Mouse (Mus musculus) limb, embryonic 13.5 days (tissue): ENCODE results near the gene Pex1. TPM values are rescaled to one million over a fixed set of nuclear protein-coding genes. Genes with fewer than 3 reads are reported as not detected.
"Not testable (repeated sequence)": the region's sequence is repeated elsewhere in the genome, so short reads cannot be mapped to it uniquely, and the experiment has no call there.

Experiments
- ATAC-seq: fragments of 200-750 bp; cut with Nextera tagmentation; 2 replicates; pipeline ENCODE4 v1.8.0; 2017; ENCODE audit warnings: low read depth, moderate number of reproducible peaks, moderate TSS enrichment; ENCODE audit not compliant: low FRiP score
- H3K27ac ChIP-seq: fragments of 300-500 bp; sonication (generic); 2 replicates; pipeline ENCODE4 v1.5.1; 2015; ENCODE audit warnings: inconsistent platforms, mild to moderate bottlenecking, moderate library complexity
- H3K27me3 ChIP-seq: fragments of 300-500 bp; sonication (generic); 2 replicates; pipeline ENCODE4 v1.6.1; 2015; ENCODE audit warnings: mild to moderate bottlenecking, inconsistent platforms
- H3K36me3 ChIP-seq: fragments of 300-500 bp; sonication (generic); 2 replicates; pipeline ENCODE4 v1.6.1; 2015; ENCODE audit warnings: inconsistent platforms, mild to moderate bottlenecking, moderate library complexity
- H3K4me1 ChIP-seq: fragments of 300-500 bp; sonication (generic); 2 replicates; pipeline ENCODE4 v1.6.1; 2015; ENCODE audit warnings: inconsistent platforms
- H3K4me2 ChIP-seq: fragments of 300-500 bp; sonication (generic); replicated peaks from 2 replicates; pipeline ENCODE4 v1.6.1; 2015; ENCODE audit warnings: inconsistent platforms, mild to moderate bottlenecking, moderate library complexity
- H3K4me3 ChIP-seq: fragments of 300-500 bp; sonication (generic); 2 replicates; pipeline ENCODE4 v1.5.1; 2015; ENCODE audit warnings: moderate library complexity, mild to moderate bottlenecking, inconsistent platforms
- H3K9ac ChIP-seq: fragments of 300-500 bp; sonication (generic); 2 replicates; pipeline ENCODE4 v1.6.1; 2015; ENCODE audit warnings: mild to moderate bottlenecking, inconsistent platforms
- H3K9me3 ChIP-seq: fragments of 300-500 bp; sonication (generic); 2 replicates; pipeline ENCODE4 v1.6.1; 2016; ENCODE audit warnings: inconsistent platforms
- WGBS: fragments of 180-500 bp; shearing (Covaris S2); methylation state at CpG from one replicate; pipeline ENCODE4 v1.1.7; 2015; 5-methylcytosine and 5-hydroxymethylcytosine counted together
- polyA plus RNA-seq: library from polyadenylated mRNA; unstranded; fragments of >200 nt; fragmentation: Nextera tagmentation; extraction: Ambion mirVana; gene quantifications from 2 replicates; pipeline ENCODE4 v1.2.1, GENCODE M21; 2015

Pex1 gene
- polyA plus RNA-seq, 1 experiment from 2014 or later: 22.0 TPM

DNA sequence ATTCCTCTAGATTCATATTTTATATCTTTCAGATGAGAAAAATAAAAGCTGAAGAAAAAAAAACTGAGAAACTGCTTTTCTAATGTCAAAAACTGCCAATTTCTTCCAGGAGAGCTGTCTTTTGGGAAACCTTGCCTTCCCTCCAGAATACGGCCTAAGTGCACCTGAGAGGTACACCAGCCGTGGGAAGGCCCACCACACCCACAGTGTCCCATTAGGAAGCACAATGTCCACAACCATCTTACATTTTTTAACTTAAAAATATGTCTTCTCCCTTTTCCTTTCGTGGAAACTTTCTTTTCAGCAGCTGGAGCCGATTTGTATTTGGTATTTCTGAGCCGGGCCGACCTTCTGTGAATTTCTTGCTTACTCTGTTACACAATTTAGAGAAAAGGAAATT is 50.7 kb downstream of the Pex1 start:
- H3K4me1 ChIP-seq: peaks cover 11% of the 10 kb centered on the region
- H3K36me3 ChIP-seq: peaks cover 28% of the 10 kb centered on the region
- H3K4me3 ChIP-seq: peak overlapping the region; percentile 94
- WGBS: 18% methylated on average over 6 of the region's 6 CpGs
- peak overlapping the region; percentile 63 for H3K4me2 ChIP-seq
- H3K9me3 ChIP-seq: no peaks in the 10 kb centered on the region
- no peaks in the 10 kb centered on the region for H3K27me3 ChIP-seq
- no peak overlapping the region for H3K27ac ChIP-seq
- ATAC-seq: no peak
- peak overlapping the region; percentile 90 for H3K9ac ChIP-seq

DNA sequence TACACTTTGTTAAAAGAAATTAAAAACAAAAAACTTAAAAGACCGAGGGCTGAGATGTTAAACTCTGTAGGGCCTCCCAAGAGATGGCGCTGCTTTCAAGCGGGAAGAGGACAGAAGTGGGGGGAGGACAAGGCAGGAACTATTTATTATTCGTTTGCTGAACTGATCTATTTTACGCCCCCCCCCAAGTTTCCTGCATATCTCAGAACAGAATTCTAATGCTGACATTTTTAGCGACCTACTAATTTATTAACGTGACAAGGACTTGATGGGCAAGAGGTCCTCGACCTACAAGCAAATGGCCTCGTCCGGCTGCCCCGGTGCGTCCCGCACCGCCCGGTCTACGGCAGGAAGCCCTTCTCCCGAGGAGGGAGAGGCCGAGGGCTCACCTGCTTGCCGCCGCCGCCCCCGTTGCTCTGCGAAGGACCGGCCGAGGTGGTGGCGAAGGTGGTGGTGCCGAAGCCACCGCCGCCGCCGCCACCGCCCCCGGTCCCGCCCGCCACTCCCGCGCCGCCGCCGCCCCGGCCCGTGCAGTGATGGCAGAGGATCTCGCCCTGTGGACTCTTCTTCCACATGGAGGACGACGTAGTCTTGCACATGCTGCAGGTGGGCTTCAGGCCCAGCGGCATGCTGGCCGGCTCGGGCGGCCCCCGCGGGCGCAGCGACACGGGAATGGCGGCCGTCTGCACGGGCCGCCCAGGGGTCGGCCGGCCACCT is 51.3 kb downstream of the Pex1 start:
- H3K36me3 ChIP-seq: peaks cover 21% of the 10 kb centered on the region
- peak; percentile 72 for ATAC-seq
- under 1% methylated on average over 60 of the region's 60 CpGs for WGBS
- H3K27me3 ChIP-seq: no peaks in the 10 kb centered on the region
- H3K4me1 ChIP-seq: peaks cover 11% of the 10 kb centered on the region
- H3K27ac ChIP-seq: peak overlapping the region; percentile 95
- peak overlapping the region; percentile 90 for H3K9ac ChIP-seq
- peak overlapping the region; percentile 94 for H3K4me3 ChIP-seq
- peak overlapping the region; percentile 63 for H3K4me2 ChIP-seq
- H3K9me3 ChIP-seq: no peaks in the 10 kb centered on the region

DNA sequence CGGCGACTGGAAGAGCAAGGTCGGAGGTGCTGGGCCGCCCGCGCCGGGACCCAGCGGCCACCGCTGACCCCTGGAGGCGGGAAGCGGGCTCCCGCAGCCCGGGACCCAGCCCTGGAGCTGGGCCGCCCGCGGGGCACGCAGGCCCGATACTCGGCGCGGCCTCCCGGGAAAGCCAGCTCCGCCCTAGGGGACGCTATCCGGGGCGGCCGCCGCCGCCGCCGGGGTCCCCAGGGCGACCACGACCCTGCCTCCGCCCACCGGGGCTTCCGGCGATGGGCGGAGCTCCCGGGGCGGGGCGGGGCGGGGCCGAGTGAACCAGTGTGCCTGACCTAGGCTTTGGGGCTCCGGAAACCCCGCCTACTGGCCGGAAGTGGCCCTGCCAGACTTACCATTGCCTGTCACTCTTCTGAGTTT is 51.8 kb downstream of the Pex1 start:
- Histone ChIP-seq H3K9ac (peak overlapping the region; percentile 90), H3K4me2 (peak overlapping the region; percentile 63), H3K27me3 (no peaks in the 10 kb centered on the region), H3K36me3 (peaks cover 19% of the 10 kb centered on the region), H3K9me3 (no peaks in the 10 kb centered on the region), H3K27ac (peak overlapping the region; percentile 95), H3K4me3 (peak overlapping the region; percentile 94), H3K4me1 (peaks cover 11% of the 10 kb centered on the region)
- WGBS: under 1% methylated on average over 30 of the region's 46 CpGs
- ATAC-seq: peak; percentile 92

DNA sequence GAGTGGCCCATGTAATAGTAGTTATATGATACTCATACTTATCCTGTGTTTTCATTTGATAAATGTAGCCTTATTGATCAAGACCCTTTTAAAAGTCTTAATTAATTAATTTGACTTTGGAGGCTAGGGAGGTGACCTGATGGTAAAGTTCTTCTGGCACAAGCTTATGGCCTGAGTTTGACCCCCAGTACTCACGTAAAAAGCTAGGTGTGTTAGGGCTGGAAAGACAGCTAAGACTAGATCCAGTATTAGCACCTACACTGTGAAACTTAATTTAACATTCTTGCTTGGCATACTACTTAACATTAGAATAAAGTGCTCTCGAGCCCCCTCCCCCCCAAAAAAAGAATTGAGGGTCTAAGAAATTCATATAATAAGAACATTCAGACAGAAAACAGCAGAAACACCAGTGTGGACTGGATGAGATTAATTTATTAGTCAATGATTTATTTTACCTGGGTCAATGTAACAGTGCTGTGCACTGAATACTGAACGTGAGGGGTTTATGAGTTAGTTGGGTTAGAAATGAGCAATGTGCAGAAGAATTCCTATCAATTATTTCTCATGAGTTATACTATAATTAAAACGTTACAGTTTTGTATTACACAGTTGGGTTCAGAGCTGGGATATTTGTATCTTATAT is 52.5 kb downstream of the Pex1 start:
- Histone ChIP-seq H3K9ac (no peak overlapping the region), H3K27me3 (no peaks in the 10 kb centered on the region), H3K9me3 (no peaks in the 10 kb centered on the region), H3K27ac (no peak overlapping the region), H3K4me2 (peak overlapping the region; percentile 63; the same call in 1 of the 2 replicates), H3K4me1 (peaks cover 11% of the 10 kb centered on the region), H3K36me3 (peaks cover 14% of the 10 kb centered on the region), H3K4me3 (peak overlapping the region; percentile 94; the same call in 1 of the 2 replicates)
- peak; percentile 18; the same call in 1 of the 2 replicates for ATAC-seq
- WGBS: 42% methylated on average over 4 of the region's 4 CpGs

DNA sequence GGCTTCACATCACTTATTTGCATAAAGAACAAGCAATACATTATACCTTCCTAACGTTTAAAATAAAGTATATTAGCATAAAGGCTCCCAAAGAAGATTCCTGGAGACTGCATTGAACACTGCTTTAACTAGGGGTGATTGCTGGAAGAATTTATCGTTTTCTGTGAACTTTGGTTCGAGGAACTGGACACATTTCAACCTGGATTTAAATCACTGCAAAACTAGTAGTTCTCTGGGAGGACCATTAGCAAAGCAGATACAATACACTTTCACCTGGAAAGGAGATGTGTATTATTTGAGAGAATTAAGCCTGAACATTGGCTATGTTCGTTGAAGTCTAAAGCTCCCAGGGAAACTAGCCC is 53.0 kb downstream of the Pex1 start:
- H3K4me3 ChIP-seq: no peak overlapping the region
- peaks cover 11% of the 10 kb centered on the region for H3K36me3 ChIP-seq
- no peak for ATAC-seq
- no peaks in the 10 kb centered on the region for H3K27me3 ChIP-seq
- H3K9me3 ChIP-seq: no peaks in the 10 kb centered on the region
- no peak overlapping the region for H3K4me2 ChIP-seq
- H3K9ac ChIP-seq: no peak overlapping the region
- no peak overlapping the region for H3K27ac ChIP-seq
- peaks cover 11% of the 10 kb centered on the region for H3K4me1 ChIP-seq
- WGBS: 70% methylated on average over 4 of the region's 4 CpGs

DNA sequence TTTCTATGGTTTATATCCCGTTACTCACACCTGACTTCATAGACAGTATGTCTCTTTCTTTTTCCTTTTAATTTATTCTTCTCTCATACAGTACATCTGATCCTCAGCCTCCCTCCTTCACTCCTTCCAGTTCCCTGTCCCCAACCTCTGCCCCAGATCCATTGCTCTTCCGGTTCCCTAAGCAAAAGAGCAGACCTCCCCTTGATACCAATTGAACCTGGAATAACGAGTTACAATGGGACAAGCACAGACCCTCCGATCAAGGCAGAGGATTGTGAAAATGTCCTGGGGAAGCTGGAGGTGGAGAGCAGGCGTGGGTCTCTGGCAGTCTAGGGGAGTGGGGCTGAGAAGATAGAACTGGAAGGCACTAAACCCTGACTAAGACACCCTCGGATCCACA is 55.0 kb downstream of the Pex1 start, which contains the start of gene Tmbim7:
TSS of gene Tmbim7 (plus strand) at position 301 of the 400 bp plus-strand sequence.
- Histone ChIP-seq H3K27me3 (no peaks in the 10 kb centered on the region), H3K36me3 (no peaks in the 10 kb centered on the region), H3K9me3 (no peaks in the 10 kb centered on the region), H3K4me3 (no peak within 1 kb of the TSS), H3K27ac (no peak within 1 kb of the TSS), H3K4me2 (no peak within 1 kb of the TSS), H3K4me1 (peaks cover 3% of the 10 kb centered on the region), H3K9ac (no peak within 1 kb of the TSS)
- ATAC-seq: no peak
- WGBS: 81% methylated on average over 6 of the region's 6 CpGs

DNA sequence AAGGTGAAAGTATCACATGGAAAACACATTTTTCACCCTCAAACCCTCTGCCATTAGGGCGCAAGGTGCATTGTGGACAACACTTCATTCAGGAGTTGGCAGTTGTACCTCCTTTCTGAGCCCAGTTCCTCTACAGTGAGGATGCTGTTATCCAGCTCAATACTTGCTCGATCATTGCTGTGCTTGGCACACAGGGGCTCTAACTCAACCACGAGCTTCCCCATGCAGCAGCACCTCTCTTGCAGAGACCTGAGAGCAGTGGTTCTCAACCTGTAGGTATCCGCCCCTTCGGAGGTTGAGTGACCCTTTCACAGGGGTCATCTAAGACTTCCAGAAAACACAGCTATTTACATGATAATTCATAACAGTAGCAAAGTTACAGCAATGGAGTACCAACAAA is 55.8 kb downstream of the Pex1 start:
- ATAC-seq: no peak
- Histone ChIP-seq H3K4me1 (peaks cover 1% of the 10 kb centered on the region), H3K4me3 (no peak overlapping the region), H3K9me3 (no peaks in the 10 kb centered on the region), H3K27me3 (no peaks in the 10 kb centered on the region), H3K27ac (no peak overlapping the region), H3K9ac (no peak overlapping the region), H3K4me2 (no peak overlapping the region), H3K36me3 (no peaks in the 10 kb centered on the region)
- 86% methylated on average over 5 of the region's 5 CpGs for WGBS

DNA sequence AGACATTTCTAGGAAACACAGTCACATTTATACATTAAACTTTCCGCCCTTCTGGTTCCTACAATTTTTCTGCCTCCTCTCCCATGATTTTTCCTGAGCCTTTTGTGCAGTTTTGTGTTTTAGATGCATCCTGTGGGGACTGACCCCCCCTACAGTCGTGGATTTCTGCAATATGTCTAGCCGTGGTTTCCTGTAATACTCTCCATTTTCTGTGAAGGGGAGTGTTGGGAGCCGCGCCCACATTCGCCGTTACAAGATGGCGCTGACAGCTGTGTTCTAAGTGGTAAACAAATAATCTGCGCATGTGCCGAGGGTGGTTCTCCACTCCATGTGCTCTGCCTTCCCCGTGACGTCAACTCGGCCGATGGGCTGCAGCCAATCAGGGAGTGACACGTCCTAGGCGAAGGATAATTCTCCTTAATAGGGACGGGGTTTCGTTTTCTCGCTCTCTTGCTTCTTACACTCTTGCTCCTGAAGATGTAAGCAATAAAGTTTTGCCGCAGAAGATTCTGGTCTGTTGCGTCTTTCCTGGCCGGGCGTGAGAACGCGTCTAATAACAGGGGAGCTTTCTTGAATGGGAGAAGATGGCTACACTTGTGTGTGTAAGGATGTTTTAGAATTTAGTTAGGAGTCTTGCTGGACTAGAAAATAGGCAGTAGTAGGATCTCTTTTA is 57.2 kb downstream of the Pex1 start:
- H3K9me3 ChIP-seq, H3K9ac ChIP-seq, H3K4me2 ChIP-seq, H3K4me3 ChIP-seq, H3K27me3 ChIP-seq, H3K36me3 ChIP-seq, H3K4me1 ChIP-seq, ATAC-seq, H3K27ac ChIP-seq: not testable (repeated sequence)
- 93% methylated on average over 16 of the region's 25 CpGs for WGBS

DNA sequence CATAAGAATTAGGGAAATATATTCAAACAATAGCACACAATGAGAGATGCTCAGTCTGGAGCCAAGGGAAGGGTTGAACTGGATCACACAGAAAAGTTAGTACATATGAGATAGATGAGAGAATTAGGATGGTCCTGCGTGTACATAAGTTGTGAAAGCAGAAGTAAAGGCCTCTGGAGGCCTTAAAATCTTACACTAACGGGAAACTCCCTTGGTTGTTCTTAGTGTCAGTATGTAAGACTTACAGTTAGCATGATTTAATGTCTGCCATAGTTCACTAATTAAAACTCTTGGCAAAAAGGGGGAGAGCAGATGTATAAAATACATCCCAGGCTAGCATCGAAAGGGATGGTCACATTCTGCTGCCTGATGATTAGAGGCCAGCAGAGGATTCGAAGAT is 57.9 kb downstream of the Pex1 start:
- Histone ChIP-seq H3K4me1 (no peaks in the 10 kb centered on the region), H3K9ac (no peak overlapping the region), H3K27ac (no peak overlapping the region), H3K4me2 (no peak overlapping the region), H3K4me3 (no peak overlapping the region), H3K27me3 (no peaks in the 10 kb centered on the region), H3K36me3 (no peaks in the 10 kb centered on the region), H3K9me3 (peaks cover 1% of the 10 kb centered on the region)
- ATAC-seq: no peak
- 89% methylated on average over 4 of the region's 4 CpGs for WGBS

DNA sequence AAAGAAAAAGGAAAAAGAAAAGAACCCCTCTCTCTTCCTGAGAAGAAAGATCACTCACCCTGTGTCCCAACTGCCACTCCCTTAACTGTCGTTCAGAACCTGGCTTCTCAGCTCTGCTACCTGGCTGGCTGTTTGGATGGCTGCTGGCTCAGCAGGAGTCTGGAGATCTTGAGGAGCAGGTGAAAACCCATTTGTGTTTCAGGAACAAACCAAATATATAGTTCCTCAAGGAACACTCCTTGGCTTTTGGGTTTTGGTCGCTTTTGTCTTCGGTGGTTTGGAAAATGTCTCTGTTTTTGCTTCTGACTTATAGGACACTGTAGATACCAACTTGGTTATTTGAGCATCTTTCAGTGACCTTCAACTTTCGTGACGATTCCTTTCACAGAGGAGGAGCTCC is 61.2 kb downstream of the Pex1 start, which contains the start of gene Gatad1:
TSS of gene Gatad1 (minus strand) at position 101 of the 400 bp plus-strand sequence.
- Histone ChIP-seq H3K27ac (no peak within 1 kb of the TSS), H3K9ac (no peak within 1 kb of the TSS), H3K9me3 (peaks cover 3% of the 10 kb centered on the region), H3K4me2 (no peak within 1 kb of the TSS), H3K4me1 (no peaks in the 10 kb centered on the region), H3K4me3 (no peak within 1 kb of the TSS), H3K27me3 (no peaks in the 10 kb centered on the region), H3K36me3 (no peaks in the 10 kb centered on the region)
- WGBS: 67% methylated on average over 5 of the region's 5 CpGs
- no peak for ATAC-seq

DNA sequence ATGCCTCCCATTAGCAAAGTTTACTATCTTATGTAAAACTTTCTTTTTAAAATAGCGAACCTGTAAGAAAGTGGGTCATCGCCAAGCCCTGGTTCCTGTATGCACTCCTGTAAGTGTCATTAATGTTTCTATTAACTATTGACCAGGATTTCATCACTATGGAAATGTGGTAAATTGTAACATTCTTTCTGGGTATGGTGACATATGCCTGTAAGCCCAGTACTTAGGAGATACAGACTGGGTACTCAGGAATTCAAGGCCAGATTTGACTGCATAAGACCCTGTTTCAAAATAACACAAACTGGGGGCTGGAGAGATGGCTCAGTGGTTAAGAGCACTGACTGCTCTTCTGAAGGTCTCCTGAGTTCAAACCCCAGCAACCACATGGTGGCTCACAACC is 69.4 kb downstream of the Pex1 start:
- Histone ChIP-seq H3K27ac (no peak overlapping the region), H3K4me3 (no peak overlapping the region), H3K4me1 (peaks cover 11% of the 10 kb centered on the region; the same call in 1 of the 2 replicates), H3K4me2 (no peak overlapping the region), H3K27me3 (no peaks in the 10 kb centered on the region), H3K9me3 (no peaks in the 10 kb centered on the region), H3K36me3 (no peaks in the 10 kb centered on the region), H3K9ac (no peak overlapping the region)
- no peak for ATAC-seq
- 89% methylated on average over 2 of the region's 2 CpGs for whole genome bisulfite sequencing

DNA sequence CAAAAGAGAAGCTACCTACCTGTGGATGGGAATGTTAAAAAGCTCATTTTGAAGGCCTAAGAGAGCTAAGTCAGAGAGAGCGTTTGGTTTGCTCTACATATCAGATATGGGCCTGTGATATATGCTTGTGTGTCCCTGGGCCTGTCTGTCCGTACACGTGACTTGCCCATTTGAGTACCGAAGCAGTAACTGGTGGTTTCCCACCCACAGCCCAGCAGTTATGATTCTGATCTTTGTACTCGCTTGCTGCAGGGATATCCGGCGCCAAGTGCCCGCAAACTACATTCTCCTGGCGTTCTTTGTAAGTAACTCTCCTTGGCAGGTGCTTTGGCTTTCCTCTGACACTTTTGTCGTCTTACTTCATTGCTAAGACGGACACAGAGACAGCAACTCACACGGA is 70.7 kb downstream of the Pex1 start:
- H3K9me3 ChIP-seq: no peaks in the 10 kb centered on the region
- no peaks in the 10 kb centered on the region for H3K27me3 ChIP-seq
- H3K27ac ChIP-seq: no peak overlapping the region
- WGBS: 60% methylated on average over 12 of the region's 12 CpGs
- H3K36me3 ChIP-seq: no peaks in the 10 kb centered on the region
- H3K4me3 ChIP-seq: no peak overlapping the region
- peaks cover 11% of the 10 kb centered on the region; the same call in 1 of the 2 replicates for H3K4me1 ChIP-seq
- peak overlapping the region; percentile 28 for H3K4me2 ChIP-seq
- no peak overlapping the region for H3K9ac ChIP-seq
- ATAC-seq: no peak
